Mouse (Mus musculus): ENCODE results near the gene Slc15a1. TPM values are rescaled to one million over a fixed set of nuclear protein-coding genes. Genes with fewer than 3 reads are reported as not detected.

Gene Slc15a1
- polyA plus RNA-seq, 1 experiment: 304 TPM

GRCm38 (mm10) chr14:121541262-121541661 lies 36.2 kb upstream of the Slc15a1 start:
- TF ChIP-seq POLR2A (IDR thresholded peaks at IDR 0.05; ENCODE audit: low read depth, low read length) (no peak), CTCF (IDR thresholded peaks at IDR 0.05; ENCODE audit: extremely low read depth, insufficient read length, insufficient replicate concordance, low read depth, low read length) (no peak)
- Histone ChIP-seq H3K4me1 (ENCODE audit: control insufficient read depth, insufficient read depth, insufficient read length, low read length) (peaks cover 10% of the 10 kb centered on the region; the same call in 1 of the 2 replicates), H3K27me3 (ENCODE audit: control insufficient read depth, insufficient read depth, low read length) (peaks cover 7% of the 10 kb centered on the region; the same call in 1 of the 2 replicates), H3K36me3 (ENCODE audit: control insufficient read depth, insufficient read depth, low read length) (no peaks in the 10 kb centered on the region), H3K27ac (ENCODE audit: insufficient read depth, low read depth, low read length) (no peak overlapping the region), H3K4me3 (ENCODE audit: low read depth, low read length) (no peak overlapping the region)
- WGBS: 23% methylated on average over 7 of the region's 7 CpGs

- H3K27ac ChIP-seq (ENCODE audit: insufficient read depth, low read depth, low read length): no peak overlapping the region
- H3K27me3 ChIP-seq (ENCODE audit: control insufficient read depth, insufficient read depth, low read length): peaks cover 23% of the 10 kb centered on the region
- no peaks in the 10 kb centered on the region for H3K4me1 ChIP-seq (ENCODE audit: control insufficient read depth, insufficient read depth, insufficient read length, low read length)
- no peak overlapping the region for H3K4me3 ChIP-seq (ENCODE audit: low read depth, low read length)
- no peaks in the 10 kb centered on the region for H3K36me3 ChIP-seq (ENCODE audit: control insufficient read depth, insufficient read depth, low read length)
- 80% methylated on average over 3 of the region's 3 CpGs for WGBS
- TF ChIP-seq POLR2A (IDR thresholded peaks at IDR 0.05; ENCODE audit: low read depth, low read length) (no peak), CTCF (IDR thresholded peaks at IDR 0.05; ENCODE audit: extremely low read depth, insufficient read length, insufficient replicate concordance, low read depth, low read length) (no peak)
These were observed 29.4 kb upstream of the Slc15a1 start for GRCm38 (mm10) chr14:121534501-121534900.

- H3K27ac ChIP-seq (ENCODE audit: insufficient read depth, low read depth, low read length): no peak overlapping the region
- no peak overlapping the region for H3K4me3 ChIP-seq (ENCODE audit: low read depth, low read length)
- TF ChIP-seq POLR2A (IDR thresholded peaks at IDR 0.05; ENCODE audit: low read depth, low read length) (no peak), CTCF (IDR thresholded peaks at IDR 0.05; ENCODE audit: extremely low read depth, insufficient read length, insufficient replicate concordance, low read depth, low read length) (no peak)
- H3K4me1 ChIP-seq (ENCODE audit: control insufficient read depth, insufficient read depth, insufficient read length, low read length): no peaks in the 10 kb centered on the region
- no peaks in the 10 kb centered on the region for H3K36me3 ChIP-seq (ENCODE audit: control insufficient read depth, insufficient read depth, low read length)
- 82% methylated on average over 9 of the region's 9 CpGs for WGBS
- peaks cover 13% of the 10 kb centered on the region for H3K27me3 ChIP-seq (ENCODE audit: control insufficient read depth, insufficient read depth, low read length)
These were observed 25.8 kb upstream of the Slc15a1 start for GRCm38 (mm10) chr14:121530853-121531252.

GRCm38 (mm10) chr14:121527883-121528282 lies 22.8 kb upstream of the Slc15a1 start:
- Histone ChIP-seq H3K4me1 (ENCODE audit: control insufficient read depth, insufficient read depth, insufficient read length, low read length) (no peaks in the 10 kb centered on the region), H3K27me3 (ENCODE audit: control insufficient read depth, insufficient read depth, low read length) (peaks cover 10% of the 10 kb centered on the region), H3K4me3 (ENCODE audit: low read depth, low read length) (no peak overlapping the region), H3K27ac (ENCODE audit: insufficient read depth, low read depth, low read length) (no peak overlapping the region), H3K36me3 (ENCODE audit: control insufficient read depth, insufficient read depth, low read length) (no peaks in the 10 kb centered on the region)
- WGBS: 83% methylated on average over 3 of the region's 3 CpGs
- TF ChIP-seq CTCF (IDR thresholded peaks at IDR 0.05; ENCODE audit: extremely low read depth, insufficient read length, insufficient replicate concordance, low read depth, low read length): no peak
- no peak for TF ChIP-seq POLR2A (IDR thresholded peaks at IDR 0.05; ENCODE audit: low read depth, low read length)

GRCm38 (mm10) chr14:121527201-121527600 lies 22.1 kb upstream of the Slc15a1 start:
- H3K4me1 ChIP-seq (ENCODE audit: control insufficient read depth, insufficient read depth, insufficient read length, low read length): no peaks in the 10 kb centered on the region
- no peak for TF ChIP-seq POLR2A (IDR thresholded peaks at IDR 0.05; ENCODE audit: low read depth, low read length)
- TF ChIP-seq CTCF (IDR thresholded peaks at IDR 0.05; ENCODE audit: extremely low read depth, insufficient read length, insufficient replicate concordance, low read depth, low read length): no peak

GRCm38 (mm10) chr14:121521709-121522108 lies 16.7 kb upstream of the Slc15a1 start:
- no peak for TF ChIP-seq CTCF (IDR thresholded peaks at IDR 0.05; ENCODE audit: extremely low read depth, insufficient read length, insufficient replicate concordance, low read depth, low read length)
- no peak for TF ChIP-seq POLR2A (IDR thresholded peaks at IDR 0.05; ENCODE audit: low read depth, low read length)
- no peak overlapping the region for H3K27ac ChIP-seq (ENCODE audit: insufficient read depth, low read depth, low read length)
- H3K36me3 ChIP-seq (ENCODE audit: control insufficient read depth, insufficient read depth, low read length): no peaks in the 10 kb centered on the region
- no peak overlapping the region for H3K4me3 ChIP-seq (ENCODE audit: low read depth, low read length)
- no peaks in the 10 kb centered on the region; the same call in 1 of the 2 replicates for H3K4me1 ChIP-seq (ENCODE audit: control insufficient read depth, insufficient read depth, insufficient read length, low read length)
- H3K27me3 ChIP-seq (ENCODE audit: control insufficient read depth, insufficient read depth, low read length): no peaks in the 10 kb centered on the region
- 47% methylated on average over 4 of the region's 4 CpGs for WGBS

More at GRCm38 (mm10) chr14:121527201-121527600, 22.1 kb upstream of the Slc15a1 start:
- WGBS: 41% methylated on average over 1 of the region's 1 CpGs
- Histone ChIP-seq H3K27ac (ENCODE audit: insufficient read depth, low read depth, low read length) (no peak overlapping the region), H3K27me3 (ENCODE audit: control insufficient read depth, insufficient read depth, low read length) (peaks cover 6% of the 10 kb centered on the region; the same call in 1 of the 2 replicates), H3K4me3 (ENCODE audit: low read depth, low read length) (no peak overlapping the region), H3K36me3 (ENCODE audit: control insufficient read depth, insufficient read depth, low read length) (no peaks in the 10 kb centered on the region)

- TF ChIP-seq POLR2A (IDR thresholded peaks at IDR 0.05; ENCODE audit: low read depth, low read length) (no peak), CTCF (IDR thresholded peaks at IDR 0.05; ENCODE audit: extremely low read depth, insufficient read length, insufficient replicate concordance, low read depth, low read length) (no peak)
- H3K4me1 ChIP-seq (ENCODE audit: control insufficient read depth, insufficient read depth, insufficient read length, low read length): no peaks in the 10 kb centered on the region; the same call in 1 of the 2 replicates
- 70% methylated on average over 5 of the region's 5 CpGs for WGBS
- H3K36me3 ChIP-seq (ENCODE audit: control insufficient read depth, insufficient read depth, low read length): no peaks in the 10 kb centered on the region
- no peak overlapping the region for H3K4me3 ChIP-seq (ENCODE audit: low read depth, low read length)
- no peak overlapping the region for H3K27ac ChIP-seq (ENCODE audit: insufficient read depth, low read depth, low read length)
- H3K27me3 ChIP-seq (ENCODE audit: control insufficient read depth, insufficient read depth, low read length): no peaks in the 10 kb centered on the region
These were observed 11.8 kb upstream of the Slc15a1 start for GRCm38 (mm10) chr14:121516881-121517280.

Data from small intestine, adult 2 months (tissue).